In genomic region chr1:132292318-132293129, GRCm38 (mm10) we compare ENCODE assay signal across 7 mouse cellular contexts. TPM values are rescaled to one million over a fixed set of nuclear protein-coding genes. Genes with fewer than 3 reads are reported as not detected.
DNase-seq lines count a peak whose midpoint lies in the region; ATAC-seq and TF ChIP-seq lines count a peak whose summit lies in the region.

No protein-coding gene starts in this region.

- no peak overlapping the region for H3K4me3 ChIP-seq in lung, adult 2 months (replicated peaks; ENCODE audit: extremely low read depth, low read depth, low read length)
- no peak overlapping the region for H3K4me3 ChIP-seq in embryonic facial prominence, embryonic 11.5 days (ENCODE audit: low read depth, low read length)
- no peak overlapping the region for H3K4me3 ChIP-seq in hindbrain, embryonic 15.5 days

- no peak overlapping the region for H3K4me2 ChIP-seq in embryonic facial prominence, embryonic 11.5 days (ENCODE audit: low read depth, low read length)
- H3K4me2 ChIP-seq in hindbrain, embryonic 15.5 days: no peak overlapping the region

- no peak for TF ChIP-seq POLR2A in lung, adult 2 months (IDR thresholded peaks at IDR 0.05; ENCODE audit: borderline replicate concordance, extremely low read depth, low read depth, low read length)

- H3K4me1 ChIP-seq in lung, adult 2 months (ENCODE audit: control insufficient read depth, insufficient read depth, low read length): peaks cover 10% of the 10 kb centered on the region
- peaks cover 5% of the 10 kb centered on the region; the same call in 1 of the 2 replicates for H3K4me1 ChIP-seq in embryonic facial prominence, embryonic 11.5 days (ENCODE audit: control insufficient read depth, insufficient read depth, low read length)
- peaks cover 59% of the 10 kb centered on the region for H3K4me1 ChIP-seq in hindbrain, embryonic 15.5 days (replicated peaks)

- TF ChIP-seq CTCF in lung, adult 2 months (IDR thresholded peaks at IDR 0.05; ENCODE audit: insufficient read depth, low read length): peak; percentile 54; the same call in 1 of the 2 replicates

- no peaks in the 10 kb centered on the region for H3K9me3 ChIP-seq in embryonic facial prominence, embryonic 11.5 days (replicated peaks; ENCODE audit: control insufficient read depth, low read length)
- no peaks in the 10 kb centered on the region for H3K9me3 ChIP-seq in hindbrain, embryonic 15.5 days

- H3K9ac ChIP-seq in embryonic facial prominence, embryonic 11.5 days (replicated peaks; ENCODE audit: low read length): no peak overlapping the region
- no peak overlapping the region for H3K9ac ChIP-seq in hindbrain, embryonic 15.5 days

- 20% methylated on average over 21 of the region's 21 CpGs for WGBS in lung, adult 2 months
- WGBS in embryonic facial prominence, embryonic 11.5 days: 42% methylated on average over 21 of the region's 21 CpGs
- 42% methylated on average over 21 of the region's 21 CpGs for WGBS in hindbrain, embryonic 15.5 days

- peak; percentile 33 for DNase-seq in lung, adult 2 months
- no peak for DNase-seq in lung, postnatal 25 days (ENCODE audit: low spot score)
- peak; percentile 54 for DNase-seq in embryonic facial prominence, embryonic 11.5 days (ENCODE audit: low spot score)
- DNase-seq in lung, postnatal 36 days: peak; percentile 70
- no peak for DNase-seq in gastrocnemius, postnatal 4 days (ENCODE audit: low spot score in 2 of 2)
- no peak for DNase-seq in ovary, postnatal 36 days (ENCODE audit: low spot score)

- H3K27me3 ChIP-seq in embryonic facial prominence, embryonic 11.5 days (ENCODE audit: control insufficient read depth, insufficient read depth, low read length): 0 out of 2 replicates have a peak, but pooled peaks cover 2% of the 10 kb centered on the region
- no peaks in the 10 kb centered on the region for H3K27me3 ChIP-seq in hindbrain, embryonic 15.5 days

- H3K36me3 ChIP-seq in embryonic facial prominence, embryonic 11.5 days (replicated peaks; ENCODE audit: control insufficient read depth, insufficient read depth, low read depth, low read length): no peaks in the 10 kb centered on the region
- H3K36me3 ChIP-seq in hindbrain, embryonic 15.5 days: no peaks in the 10 kb centered on the region

- no peak for ATAC-seq in embryonic facial prominence, embryonic 11.5 days (replicated peaks; ENCODE audit: insufficient number of reproducible peaks, low FRiP score, low TSS enrichment, low read depth)
- no peak for ATAC-seq in hindbrain, embryonic 15.5 days (ENCODE audit: low FRiP score, low read depth)

- H3K27ac ChIP-seq in embryonic facial prominence, embryonic 11.5 days (replicated peaks; ENCODE audit: low read depth, low read length): peak overlapping the region; percentile 67; the same call in 1 of the 2 replicates
- H3K27ac ChIP-seq in hindbrain, embryonic 15.5 days (replicated peaks): peak overlapping the region; percentile 54

RNA-seq across cellular contexts. Expression of gene Klhdc8a, which starts 5.9 kb away (rescaled TPM):
- polyA plus RNA-seq in lung, adult 2 months (2012; rRNA removed): 3.2 and 4.6 TPM in 2 replicates
- 0.66 and 0.68 TPM in 2 replicates for polyA plus RNA-seq in embryonic facial prominence, embryonic 11.5 days (2014; fragmentation: Nextera tagmentation; extraction: Ambion mirVana)
- polyA plus RNA-seq in hindbrain, embryonic 15.5 days (2015; fragmentation: Nextera tagmentation; extraction: Ambion mirVana): 8.7 and 9.5 TPM in 2 replicates
- under 1 TPM; 0.49 to 0.98 TPM for total RNA-seq in gastrocnemius, postnatal 4 days (2021)

RNA-seq across cellular contexts. Expression of gene Nuak2, which starts 23.4 kb away (rescaled TPM):
- polyA plus RNA-seq in lung, adult 2 months (2012; rRNA removed): 9.6 and 10.4 TPM in 2 replicates
- 9.1 and 10.8 TPM in 2 replicates for polyA plus RNA-seq in embryonic facial prominence, embryonic 11.5 days (2014; fragmentation: Nextera tagmentation; extraction: Ambion mirVana)
- polyA plus RNA-seq in hindbrain, embryonic 15.5 days (2015; fragmentation: Nextera tagmentation; extraction: Ambion mirVana): 12.9 and 24.2 TPM in 2 replicates
- 1 to 10 TPM; 2.8 to 2.9 TPM for total RNA-seq in gastrocnemius, postnatal 4 days (2021)

Comparison
In these comparisons a context has a peak if more than half of its experiments do, and no peak if none do; other contexts are left out.
1. DNase-seq: peak in lung, adult 2 months (single experiment), embryonic facial prominence, embryonic 11.5 days (single experiment) and lung, postnatal 36 days (single experiment); none in lung, postnatal 25 days (single experiment), gastrocnemius, postnatal 4 days (0 of 2) and ovary, postnatal 36 days (single experiment).